ENCODE assay signal across 20 mouse cellular contexts in the genomic region with DNA sequence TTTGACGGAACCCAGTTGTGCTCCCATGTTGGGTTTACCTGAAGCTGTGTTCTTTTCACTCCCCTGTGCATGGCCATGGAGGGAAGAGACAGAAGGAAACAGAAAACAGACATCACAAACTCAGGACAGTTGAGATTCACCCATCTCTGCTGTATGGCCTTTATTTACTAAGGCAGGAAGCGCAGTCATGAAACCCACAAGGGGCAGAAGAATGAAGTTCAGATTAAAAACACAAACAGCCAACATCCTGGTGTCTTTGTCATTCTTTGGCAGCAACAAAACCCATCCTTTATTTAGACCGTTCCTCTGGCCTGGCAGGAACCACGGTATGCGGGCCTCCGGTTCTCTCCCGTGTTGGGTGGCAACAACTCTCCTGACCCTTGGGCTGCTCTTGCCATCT.
DNase-seq lines count a peak whose midpoint lies in the region; ATAC-seq and TF ChIP-seq lines count a peak whose summit lies in the region.
"Had no signal": no experiment of that assay in that cellular context is flagged by ENCODE, and none has a peak within 500 bp of the region (broad histone marks: within the 10 kb centered on the region; RNA-seq: fewer than 3 reads in every experiment).

No protein-coding gene starts in this region.

- H3K27ac ChIP-seq in heart, adult 2 months = no peak overlapping the region
- H3K27ac ChIP-seq: embryonic facial prominence, embryonic 12.5 days; forebrain, embryonic 15.5 days; heart, embryonic 10.5 days; hindbrain, embryonic 12.5 days had no signal

- no peaks in the 10 kb centered on the region for H3K4me1 ChIP-seq in heart, adult 2 months (ENCODE audit: control insufficient read depth, insufficient read depth, low read length)
- H3K4me1 ChIP-seq: forebrain, embryonic 15.5 days; heart, embryonic 10.5 days; hindbrain, embryonic 12.5 days had no signal

- no peak overlapping the region for H3K4me3 ChIP-seq in heart, adult 2 months
- H3K4me3 ChIP-seq: embryonic facial prominence, embryonic 12.5 days; forebrain, embryonic 15.5 days; heart, embryonic 10.5 days; hindbrain, embryonic 12.5 days had no signal

- ATAC-seq in activated CD4-positive, CD25-positive, alpha-beta regulatory T cell, adult 4 months = peak; percentile 85
- ATAC-seq: forebrain, embryonic 15.5 days; hindbrain, embryonic 16.5 days had no signal

- 68% methylated on average over 7 of the region's 7 CpGs for WGBS in heart, adult 2 months

- H3K9ac ChIP-seq in heart, adult 2 months (ENCODE audit: low read depth, low read length) = no peak overlapping the region
- H3K9ac ChIP-seq: embryonic facial prominence, embryonic 12.5 days; forebrain, embryonic 15.5 days; hindbrain, embryonic 12.5 days had no signal

- TF ChIP-seq EP300 in heart, adult 2 months (IDR thresholded peaks at IDR 0.05; ENCODE audit: insufficient read depth, low read depth, low read length) = no peak

- H3K79me2 ChIP-seq in heart, adult 2 months (replicated peaks; ENCODE audit: control insufficient read depth, insufficient read depth, low read length) = no peaks in the 10 kb centered on the region

- TF ChIP-seq CTCF in heart, adult 2 months (IDR thresholded peaks at IDR 0.05) = no peak

- H3K36me3 ChIP-seq in heart, adult 2 months (ENCODE audit: control insufficient read depth, insufficient read depth, low read length) = no peaks in the 10 kb centered on the region
- H3K36me3 ChIP-seq: embryonic facial prominence, embryonic 12.5 days; forebrain, embryonic 15.5 days; heart, embryonic 10.5 days; hindbrain, embryonic 12.5 days had no signal

- peak; percentile 4 for DNase-seq in lung, postnatal 25 days (ENCODE audit: low spot score)
- DNase-seq in lung, postnatal 14 days = no peak
- DNase-seq in thymus, postnatal 4 days = peak; percentile 26
- DNase-seq in thymus, adult 18-20 months = no peak
- no peak for DNase-seq in heart, adult 2 months
- no peak for DNase-seq in ovary, postnatal 14 days (ENCODE audit: low spot score)
- DNase-seq: adrenal gland, adult 8-10 months; adrenal gland, postnatal 36 days; cerebellum, adult 8-10 months; cerebellum, postnatal 14 days; gastrocnemius, postnatal 36 days; heart, adult 11 months; heart, postnatal 10 days; heart, postnatal 4 days had no signal

- intact Hi-C loops in heart, adult 2 months (cut with DNase I) = no loop called here

- TF ChIP-seq POLR2A in heart, adult 2 months (IDR thresholded peaks at IDR 0.05; ENCODE audit: insufficient read depth, low read depth, low read length) = no peak

- no peaks in the 10 kb centered on the region for H3K27me3 ChIP-seq in heart, adult 2 months (ENCODE audit: control insufficient read depth, insufficient read depth, low read length)
- H3K27me3 ChIP-seq: embryonic facial prominence, embryonic 12.5 days; forebrain, embryonic 15.5 days; hindbrain, embryonic 12.5 days had no signal

Comparison
In these comparisons a context has a peak if more than half of its experiments do, and no peak if none do; other contexts are left out.
1. DNase-seq: peak in lung, postnatal 25 days (single experiment) and thymus, postnatal 4 days (single experiment); none in lung, postnatal 14 days (single experiment), thymus, adult 18-20 months (0 of 2), heart, adult 2 months (0 of 2) and ovary, postnatal 14 days (single experiment).